Mouse (Mus musculus) liver, embryonic 13.5 days (tissue): ENCODE results near the gene AC129217.1. TPM values are rescaled to one million over a fixed set of nuclear protein-coding genes. Genes with fewer than 3 reads are reported as not detected.
"Not testable (repeated sequence)": the region's sequence is repeated elsewhere in the genome, so short reads cannot be mapped to it uniquely, and the experiment has no call there.

Source experiments
- ATAC-seq: fragments of 200-750 bp; cut with Nextera tagmentation; 2 replicates; pipeline ENCODE4 v1.8.0; 2017; ENCODE audit warnings: low read depth, mild to moderate bottlenecking, moderate number of reproducible peaks, moderate library complexity
- DNase-seq: peaks from one replicate; pipeline ENCODE4 v3.0.0; 2022
- H3K27ac ChIP-seq: fragments of 300-500 bp; sonication (generic); 2 replicates; pipeline ENCODE4 v1.5.1; 2015; ENCODE audit warnings: moderate library complexity, mild to moderate bottlenecking, inconsistent platforms
- H3K27me3 ChIP-seq: fragments of 300-500 bp; sonication (generic); 2 replicates; pipeline ENCODE4 v1.6.1; 2015; ENCODE audit warnings: mild to moderate bottlenecking, inconsistent platforms
- H3K36me3 ChIP-seq: fragments of 300-500 bp; sonication (generic); 2 replicates; pipeline ENCODE4 v1.6.1; 2015; ENCODE audit warnings: mild to moderate bottlenecking, inconsistent platforms
- H3K4me1 ChIP-seq: fragments of 300-500 bp; sonication (generic); replicated peaks from 2 replicates; pipeline ENCODE4 v1.6.1; 2015; ENCODE audit warnings: inconsistent platforms
- H3K4me2 ChIP-seq: fragments of 300-500 bp; sonication (generic); 2 replicates; pipeline ENCODE4 v1.6.1; 2015; ENCODE audit warnings: inconsistent platforms, mild to moderate bottlenecking, moderate library complexity
- H3K4me3 ChIP-seq: fragments of 300-500 bp; sonication (generic); replicated peaks from 2 replicates; pipeline ENCODE4 v1.5.1; 2015; ENCODE audit warnings: mild to moderate bottlenecking, inconsistent platforms
- H3K9ac ChIP-seq: fragments of 300-500 bp; sonication (generic); 2 replicates; pipeline ENCODE4 v1.6.1; 2015; ENCODE audit warnings: mild to moderate bottlenecking, inconsistent platforms
- H3K9me3 ChIP-seq: fragments of 300-500 bp; sonication (generic); replicated peaks from 2 replicates; pipeline ENCODE4 v1.6.1; 2016; ENCODE audit warnings: inconsistent platforms
- WGBS: fragments of 180-500 bp; shearing (Covaris S2); methylation state at CpG from one replicate; pipeline ENCODE4 v1.1.7; 2015; ENCODE audit not compliant: insufficient replicate concordance; 5-methylcytosine and 5-hydroxymethylcytosine counted together
- polyA plus RNA-seq: library from polyadenylated mRNA; unstranded; fragments of >200 nt; fragmentation: Nextera tagmentation; extraction: Ambion mirVana; gene quantifications from 2 replicates; pipeline ENCODE4 v1.2.1, GENCODE M21; 2015

AC129217.1 gene
- polyA plus RNA-seq, 1 experiment from 2014 or later = not detected

- peaks cover 83% of the 10 kb centered on the region for H3K36me3 ChIP-seq
- H3K9ac ChIP-seq = no peak overlapping the region
- ATAC-seq (no peak), DNase-seq (no peak)
- no peaks in the 10 kb centered on the region for H3K27me3 ChIP-seq
- WGBS = 93% methylated on average over 4 of the region's 4 CpGs
- peaks cover 11% of the 10 kb centered on the region for H3K4me1 ChIP-seq
- no peak overlapping the region for H3K4me2 ChIP-seq
- H3K4me3 ChIP-seq = no peak overlapping the region
- H3K27ac ChIP-seq = no peak overlapping the region
- H3K9me3 ChIP-seq = no peaks in the 10 kb centered on the region
These were observed 3.4 kb downstream of the AC129217.1 start for GRCm38 (mm10) chr19:8832971-8833370.

GRCm38 (mm10) chr19:8836327-8836726 lies 6.8 kb downstream of the AC129217.1 start:
- H3K9ac ChIP-seq, H3K4me2 ChIP-seq, DNase-seq, H3K27me3 ChIP-seq, H3K9me3 ChIP-seq, H3K4me3 ChIP-seq, ATAC-seq: not testable (repeated sequence)
- Histone ChIP-seq H3K27ac (peak overlapping the region; percentile 93), H3K36me3 (peaks cover 50% of the 10 kb centered on the region), H3K4me1 (peaks cover 44% of the 10 kb centered on the region)
- whole genome bisulfite sequencing = 91% methylated on average over 10 of the region's 10 CpGs

DNA sequence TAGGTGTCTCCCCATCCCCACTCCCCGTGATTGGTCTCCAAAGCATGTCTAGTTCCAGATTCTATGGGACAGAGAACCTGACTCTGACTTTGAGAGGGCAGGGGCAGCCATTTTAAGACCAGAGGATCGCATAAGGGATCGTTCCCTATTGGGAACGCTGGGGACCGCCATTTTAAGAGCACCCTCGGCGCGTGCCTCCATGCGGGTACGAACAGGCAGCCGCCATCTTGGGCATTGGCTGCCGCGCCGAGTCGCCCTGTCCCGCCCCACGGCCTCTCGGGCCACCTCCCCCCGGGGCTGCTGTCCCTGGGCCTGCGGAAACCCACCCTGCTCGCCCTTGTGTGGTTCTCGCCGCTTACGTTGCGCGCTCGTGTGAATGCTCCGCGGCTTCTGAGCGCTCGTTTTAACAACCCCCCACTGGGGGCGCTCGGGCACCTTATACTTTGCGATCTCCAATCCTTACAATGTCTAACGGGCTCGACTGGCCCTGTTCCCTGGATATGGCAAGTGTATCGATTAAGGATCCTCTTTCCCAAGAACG lies 7.7 kb downstream of the AC129217.1 start, which contains the start of gene Bscl2:
TSS of gene Bscl2 (plus strand) at position 217 of the 541 bp plus-strand sequence.
- ATAC-seq (peak; percentile 73), DNase-seq (peak; percentile 75)
- no peaks in the 10 kb centered on the region for H3K9me3 ChIP-seq
- peak within 1 kb of the TSS; percentile 75 for H3K4me3 ChIP-seq
- H3K4me1 ChIP-seq = peaks cover 46% of the 10 kb centered on the region
- peak within 1 kb of the TSS; percentile 93 for H3K27ac ChIP-seq
- peak within 1 kb of the TSS; percentile 91 for H3K4me2 ChIP-seq
- H3K27me3 ChIP-seq = no peaks in the 10 kb centered on the region
- H3K9ac ChIP-seq = peak within 1 kb of the TSS; percentile 87
- under 1% methylated on average over 38 of the region's 38 CpGs for WGBS
- H3K36me3 ChIP-seq = peaks cover 42% of the 10 kb centered on the region

GRCm38 (mm10) chr19:8838041-8838730 lies 8.6 kb downstream of the AC129217.1 start:
- ATAC-seq (0 out of 2 replicates have a peak, but pooled peaks have one; percentile 5), DNase-seq (no peak)

GRCm38 (mm10) chr19:8839103-8839907 lies 9.7 kb downstream of the AC129217.1 start, which contains the start of gene Gng3:
TSS of gene Gng3 (minus strand) at chr19:8839194.
- peak within 1 kb of the TSS; percentile 87 for H3K9ac ChIP-seq
- no peaks in the 10 kb centered on the region for H3K9me3 ChIP-seq
- H3K27me3 ChIP-seq = no peaks in the 10 kb centered on the region
- H3K27ac ChIP-seq = peak within 1 kb of the TSS; percentile 93
- H3K36me3 ChIP-seq = peaks cover 23% of the 10 kb centered on the region
- H3K4me1 ChIP-seq = peaks cover 46% of the 10 kb centered on the region
- peak within 1 kb of the TSS; percentile 91 for H3K4me2 ChIP-seq
- 72% methylated on average over 11 of the region's 11 CpGs for WGBS
- peak within 1 kb of the TSS; percentile 75 for H3K4me3 ChIP-seq
- no peak for DNase-seq
- ATAC-seq = no peak

More at GRCm38 (mm10) chr19:8838041-8838730, 8.6 kb downstream of the AC129217.1 start:
- Histone ChIP-seq H3K27ac (peak overlapping the region; percentile 93), H3K9ac (peak overlapping the region; percentile 87), H3K9me3 (no peaks in the 10 kb centered on the region), H3K4me1 (peaks cover 46% of the 10 kb centered on the region), H3K36me3 (peaks cover 34% of the 10 kb centered on the region), H3K4me2 (peak overlapping the region; percentile 91), H3K4me3 (peak overlapping the region; percentile 75), H3K27me3 (no peaks in the 10 kb centered on the region)
- 25% methylated on average over 15 of the region's 15 CpGs for WGBS

GRCm38 (mm10) chr19:8839908-8840791 lies 10.6 kb downstream of the AC129217.1 start:
- 25% methylated on average over 29 of the region's 29 CpGs for WGBS
- ATAC-seq = peak; percentile 78
- peak overlapping the region; percentile 84 for H3K9ac ChIP-seq

DNA sequence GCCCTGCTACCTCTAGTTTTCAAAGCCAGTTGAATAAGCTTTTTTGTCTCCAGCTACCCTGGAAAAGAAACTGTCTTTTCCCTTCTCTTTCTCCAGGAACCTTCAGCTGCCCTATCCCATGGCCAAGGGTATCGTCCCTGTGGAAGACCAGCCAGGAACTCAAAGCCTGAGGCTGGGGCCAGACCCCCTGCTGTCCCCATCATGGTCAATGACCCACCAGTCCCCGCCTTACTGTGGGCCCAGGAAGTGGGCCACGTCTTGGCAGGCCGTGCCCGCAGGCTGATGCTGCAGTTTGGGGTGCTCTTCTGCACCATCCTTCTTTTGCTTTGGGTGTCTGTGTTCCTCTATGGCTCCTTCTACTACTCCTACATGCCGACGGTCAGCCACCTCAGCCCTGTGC lies 11.4 kb downstream of the AC129217.1 start:
- WGBS = 77% methylated on average over 7 of the region's 7 CpGs
- Histone ChIP-seq H3K27me3 (no peaks in the 10 kb centered on the region), H3K27ac (peak overlapping the region; percentile 67), H3K4me2 (peak overlapping the region; percentile 85), H3K9ac (peak overlapping the region; percentile 84), H3K4me1 (peaks cover 49% of the 10 kb centered on the region), H3K9me3 (no peaks in the 10 kb centered on the region), H3K36me3 (peaks cover 19% of the 10 kb centered on the region), H3K4me3 (peak overlapping the region; percentile 69)
- DNase-seq (no peak), ATAC-seq (no peak)

More at GRCm38 (mm10) chr19:8839908-8840791, 10.6 kb downstream of the AC129217.1 start:
- Histone ChIP-seq H3K27me3 (no peaks in the 10 kb centered on the region), H3K9me3 (no peaks in the 10 kb centered on the region), H3K36me3 (peaks cover 17% of the 10 kb centered on the region), H3K4me2 (peak overlapping the region; percentile 85), H3K4me1 (peaks cover 49% of the 10 kb centered on the region), H3K27ac (peak overlapping the region; percentile 67), H3K4me3 (peak overlapping the region; percentile 69)
- peak; percentile 72 for DNase-seq

DNA sequence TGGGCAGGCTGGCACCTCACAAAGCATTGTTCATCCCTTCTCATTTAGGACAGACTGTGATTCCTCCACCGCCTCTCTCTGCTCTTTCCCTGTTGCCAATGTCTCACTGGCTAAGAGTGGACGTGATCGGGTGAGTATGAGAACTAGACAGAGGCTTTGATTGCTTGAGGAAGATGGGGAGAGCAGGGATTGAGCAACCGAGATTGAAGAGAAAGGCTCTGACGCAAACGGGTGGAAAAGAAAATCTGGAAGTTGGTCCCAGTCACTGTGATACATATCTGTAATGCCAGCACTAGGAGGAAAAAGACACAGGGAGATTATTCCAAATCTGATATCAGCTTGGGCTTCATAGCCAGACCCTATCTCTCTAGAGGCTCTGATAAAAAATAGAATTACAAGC lies 13.4 kb downstream of the AC129217.1 start:
- no peaks in the 10 kb centered on the region for H3K9me3 ChIP-seq
- DNase-seq (no peak), ATAC-seq (no peak)
- no peak overlapping the region for H3K9ac ChIP-seq
- no peak overlapping the region for H3K4me3 ChIP-seq
- no peaks in the 10 kb centered on the region for H3K27me3 ChIP-seq
- H3K27ac ChIP-seq = no peak overlapping the region
- peaks cover 38% of the 10 kb centered on the region for H3K4me1 ChIP-seq
- peaks cover 34% of the 10 kb centered on the region for H3K36me3 ChIP-seq
- no peak overlapping the region for H3K4me2 ChIP-seq
- WGBS = 70% methylated on average over 6 of the region's 6 CpGs

DNA sequence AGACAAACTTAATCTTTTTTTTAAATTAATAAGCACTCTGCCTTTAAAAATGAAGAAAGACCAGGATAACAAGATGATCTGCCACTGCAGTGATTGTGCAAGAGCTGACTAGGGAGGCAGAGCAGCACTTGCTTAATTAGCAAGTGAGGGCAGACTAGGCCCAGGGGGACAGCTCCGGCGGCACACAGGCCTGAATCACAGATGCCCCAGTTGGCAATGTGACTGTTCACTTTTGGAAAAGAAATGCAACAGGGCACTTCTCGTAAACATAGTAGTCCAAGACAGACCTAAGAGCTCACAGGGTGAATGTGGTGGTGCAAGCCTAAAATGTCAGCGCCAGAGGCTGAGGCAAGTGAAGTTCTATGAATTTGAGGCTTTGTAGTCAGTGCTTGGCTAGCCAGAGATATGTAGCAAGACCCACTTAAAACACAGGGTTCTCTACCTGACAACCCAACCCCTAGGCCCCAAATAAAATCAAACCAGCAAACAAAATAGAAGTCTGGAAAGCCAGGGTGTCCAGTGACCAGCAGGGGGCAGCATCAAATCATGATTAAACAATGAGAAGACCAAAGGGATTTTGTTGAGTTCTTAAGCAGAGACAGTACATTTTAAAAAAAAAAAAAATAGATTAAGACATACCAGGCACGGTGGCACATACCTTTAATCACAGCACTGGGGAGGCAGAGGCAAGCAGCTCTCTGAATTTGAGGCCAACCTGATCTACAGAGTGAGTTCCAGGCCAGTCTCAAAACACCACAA lies 15.0 kb downstream of the AC129217.1 start:
- no peak overlapping the region for H3K4me2 ChIP-seq
- H3K36me3 ChIP-seq = peaks cover 41% of the 10 kb centered on the region
- H3K4me3 ChIP-seq = no peak overlapping the region
- H3K9ac ChIP-seq = no peak overlapping the region
- H3K4me1 ChIP-seq = peaks cover 22% of the 10 kb centered on the region
- ATAC-seq = no peak
- WGBS = 57% methylated on average over 5 of the region's 5 CpGs
- DNase-seq = peak; percentile 48
- no peak overlapping the region for H3K27ac ChIP-seq
- H3K27me3 ChIP-seq = no peaks in the 10 kb centered on the region
- H3K9me3 ChIP-seq = no peaks in the 10 kb centered on the region

DNA sequence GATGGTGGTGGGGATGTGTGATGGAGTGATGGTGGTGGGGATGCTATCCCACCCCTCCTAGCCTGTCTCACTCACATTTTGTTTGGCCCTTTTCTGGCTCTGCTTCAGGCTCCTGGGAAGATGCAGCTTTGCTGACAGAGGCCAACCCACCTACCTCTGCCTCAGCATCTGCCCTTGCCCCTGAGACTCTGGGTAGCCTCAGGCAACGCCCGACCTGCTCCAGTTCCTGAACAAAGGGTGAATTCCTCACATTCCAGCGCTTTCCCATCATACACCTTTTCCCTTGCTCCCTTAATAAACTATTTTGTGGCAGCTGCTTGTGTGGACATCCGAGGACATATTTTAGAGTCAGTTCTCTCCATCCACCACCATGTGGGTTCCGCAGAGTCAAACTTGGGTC lies 18.8 kb downstream of the AC129217.1 start:
- H3K27ac ChIP-seq = no peak overlapping the region
- H3K9me3 ChIP-seq = no peaks in the 10 kb centered on the region
- H3K4me1 ChIP-seq = peaks cover 10% of the 10 kb centered on the region
- no peak overlapping the region for H3K4me3 ChIP-seq
- peaks cover 38% of the 10 kb centered on the region for H3K36me3 ChIP-seq
- WGBS = 75% methylated on average over 5 of the region's 5 CpGs
- H3K27me3 ChIP-seq = no peaks in the 10 kb centered on the region
- no peak overlapping the region for H3K4me2 ChIP-seq
- no peak for DNase-seq
- ATAC-seq = no peak
- H3K9ac ChIP-seq = no peak overlapping the region
